Mouse (Mus musculus) lung, postnatal 0 days (tissue): ENCODE measurements at regions not wholly inside any gene's neighbourhood (a gene's known extent, or its start where the extent isn't known, plus 50 kb on each side); places are given as distances from the start of the nearest gene placed in this dataset.

Source experiments
- ATAC-seq: fragments of 200-750 bp; cut with Nextera tagmentation; 2 replicates; pipeline ENCODE4 v1.8.0; 2017; ENCODE audit warnings: moderate library complexity
- DNase-seq: peaks from one replicate; pipeline ENCODE4 v3.0.0-alpha.2; 2016; ENCODE audit warnings: low spot score
- H3K27ac ChIP-seq: fragments of 300-500 bp; sonication (generic); 2 replicates; pipeline ENCODE4 v1.5.1; 2014; ENCODE audit warnings: antibody characterized with exemption, mild to moderate bottlenecking, low read length, mixed read lengths
- H3K27me3 ChIP-seq: fragments of 300-500 bp; sonication (generic); replicated peaks from 2 replicates; pipeline ENCODE4 v1.6.1; 2014; ENCODE audit warnings: low read length, mixed read lengths; ENCODE audit not compliant: insufficient read depth
- H3K36me3 ChIP-seq: fragments of 300-500 bp; sonication (generic); 2 replicates; pipeline ENCODE4 v1.6.1; 2014; ENCODE audit warnings: low read length, mixed read lengths; ENCODE audit not compliant: insufficient read depth
- H3K4me1 ChIP-seq: fragments of 300-500 bp; sonication (generic); 2 replicates; pipeline ENCODE4 v1.6.1; 2014; ENCODE audit warnings: antibody characterized with exemption, low read depth, low read length, mixed read lengths; ENCODE audit not compliant: insufficient read depth
- H3K4me2 ChIP-seq: fragments of 300-500 bp; sonication (generic); replicated peaks from 2 replicates; pipeline ENCODE4 v1.6.1; 2014; ENCODE audit warnings: low read depth, mild to moderate bottlenecking, low read length, moderate library complexity, mixed read lengths
- H3K4me3 ChIP-seq: fragments of 300-500 bp; sonication (generic); 2 replicates; pipeline ENCODE4 v1.5.1; 2014; ENCODE audit warnings: low read depth, low read length
- H3K9ac ChIP-seq: fragments of 300-500 bp; sonication (generic); replicated peaks from 2 replicates; pipeline ENCODE4 v1.6.1; 2014; ENCODE audit warnings: low read depth, mild to moderate bottlenecking
- H3K9me3 ChIP-seq: fragments of 300-500 bp; sonication (generic); 2 replicates; pipeline ENCODE4 v1.6.1; 2016; ENCODE audit warnings: low read length, mixed read lengths
- CTCF ChIP-seq: IDR thresholded peaks from 2 replicates; pipeline ENCODE4 v1.5.1; 2016; ENCODE audit warnings: antibody characterized with exemption, mild to moderate bottlenecking
- EP300 ChIP-seq: IDR thresholded peaks from 2 replicates; pipeline ENCODE4 v1.6.1; 2016; ENCODE audit warnings: antibody characterized with exemption, mild to moderate bottlenecking, control low read depth
- WGBS: fragments of 180-500 bp; shearing (Covaris S2); extraction: QIAGEN DNeasy Blood & Tissue Kit; methylation state at CpG from one replicate; pipeline ENCODE4 v1.1.7; 2014; 5-methylcytosine and 5-hydroxymethylcytosine counted together

GRCm38 (mm10) chr9:71404396-71405135, 81.2 kb downstream of the Polr2m start:
- Histone ChIP-seq H3K9ac (no peak overlapping the region), H3K4me1 (no peaks in the 10 kb centered on the region), H3K27me3 (no peaks in the 10 kb centered on the region), H3K27ac (no peak overlapping the region), H3K4me2 (no peak overlapping the region), H3K9me3 (no peaks in the 10 kb centered on the region), H3K36me3 (no peaks in the 10 kb centered on the region), H3K4me3 (no peak overlapping the region)
- TF ChIP-seq CTCF = no peak
- TF ChIP-seq EP300 = no peak
- 70% methylated on average over 8 of the region's 8 CpGs for WGBS
- no peak for ATAC-seq
- DNase-seq = no peak

GRCm38 (mm10) chr9:71401667-71402066, 84.1 kb downstream of the Polr2m start:
- Histone ChIP-seq H3K4me1 (no peaks in the 10 kb centered on the region), H3K27me3 (no peaks in the 10 kb centered on the region), H3K9ac (no peak overlapping the region), H3K27ac (no peak overlapping the region), H3K4me3 (no peak overlapping the region), H3K36me3 (no peaks in the 10 kb centered on the region), H3K4me2 (no peak overlapping the region), H3K9me3 (no peaks in the 10 kb centered on the region)
- TF ChIP-seq CTCF (no peak), EP300 (no peak)
- ATAC-seq = no peak
- no peak for DNase-seq
- WGBS = 47% methylated on average over 1 of the region's 1 CpGs

DNA sequence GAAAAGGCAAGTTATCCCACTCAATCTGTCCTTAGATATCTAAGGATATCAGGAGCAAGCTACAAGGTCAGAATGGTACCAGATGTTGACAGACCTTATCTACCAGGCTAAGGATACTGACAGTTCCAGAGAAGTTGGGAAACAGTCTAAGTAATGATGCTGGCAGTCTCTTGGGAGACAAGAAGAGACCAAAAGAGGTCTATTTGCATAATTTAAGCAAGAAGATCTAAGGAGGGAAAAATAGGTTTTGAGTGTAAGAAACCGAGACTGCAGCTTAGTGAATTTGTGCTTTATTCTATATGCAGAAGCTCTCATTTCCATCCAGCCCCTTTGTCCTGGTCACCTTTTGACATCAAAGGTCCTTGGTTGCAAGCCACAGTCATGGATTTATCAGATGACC, 86.4 kb downstream of the Polr2m start:
- no peaks in the 10 kb centered on the region for H3K36me3 ChIP-seq
- no peak overlapping the region for H3K9ac ChIP-seq
- 87% methylated on average over 1 of the region's 1 CpGs for WGBS
- H3K27me3 ChIP-seq = no peaks in the 10 kb centered on the region
- no peaks in the 10 kb centered on the region for H3K4me1 ChIP-seq
- no peak overlapping the region for H3K27ac ChIP-seq
- no peak for TF ChIP-seq EP300
- TF ChIP-seq CTCF = no peak
- no peak for DNase-seq
- no peak for ATAC-seq
- no peak overlapping the region for H3K4me2 ChIP-seq
- no peaks in the 10 kb centered on the region for H3K9me3 ChIP-seq
- H3K4me3 ChIP-seq = no peak overlapping the region

DNA sequence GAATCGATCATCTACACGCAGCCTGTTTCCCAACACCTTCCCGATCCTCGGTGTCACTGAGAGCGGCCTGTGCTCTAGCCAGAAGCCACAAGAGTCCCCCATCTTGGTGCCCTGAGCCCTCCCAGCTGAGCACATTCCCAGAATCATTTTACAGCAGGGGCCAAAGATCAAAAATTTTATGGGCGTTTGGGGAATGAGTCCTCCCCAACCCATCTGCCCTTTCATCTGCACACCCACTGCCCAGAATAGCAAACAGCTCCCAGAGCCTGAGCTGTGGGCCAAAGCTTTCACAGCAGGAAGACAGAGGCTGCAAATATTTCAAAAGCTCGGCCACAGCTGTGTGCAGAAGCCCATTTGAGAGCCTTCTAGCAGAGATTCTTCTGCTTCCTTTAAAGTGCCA, 89.0 kb downstream of the Polr2m start:
- Histone ChIP-seq H3K36me3 (no peaks in the 10 kb centered on the region), H3K4me1 (no peaks in the 10 kb centered on the region), H3K9ac (no peak overlapping the region), H3K9me3 (no peaks in the 10 kb centered on the region), H3K4me2 (no peak overlapping the region), H3K4me3 (no peak overlapping the region), H3K27me3 (no peaks in the 10 kb centered on the region), H3K27ac (no peak overlapping the region)
- 50% methylated on average over 7 of the region's 7 CpGs for WGBS
- no peak for ATAC-seq
- TF ChIP-seq EP300 = no peak
- no peak for TF ChIP-seq CTCF
- DNase-seq = no peak

- no peak overlapping the region for H3K4me3 ChIP-seq
- DNase-seq (no peak), ATAC-seq (no peak)
- H3K9ac ChIP-seq = no peak overlapping the region
- no peaks in the 10 kb centered on the region for H3K36me3 ChIP-seq
- no peaks in the 10 kb centered on the region for H3K27me3 ChIP-seq
- TF ChIP-seq EP300 (no peak), CTCF (no peak)
- H3K4me1 ChIP-seq = no peaks in the 10 kb centered on the region
- no peak overlapping the region for H3K4me2 ChIP-seq
- H3K9me3 ChIP-seq = no peaks in the 10 kb centered on the region
- WGBS = 33% methylated on average over 5 of the region's 5 CpGs
- H3K27ac ChIP-seq = no peak overlapping the region
Observed at GRCm38 (mm10) chr9:71390221-71390620, 95.5 kb downstream of the Polr2m start.

DNA sequence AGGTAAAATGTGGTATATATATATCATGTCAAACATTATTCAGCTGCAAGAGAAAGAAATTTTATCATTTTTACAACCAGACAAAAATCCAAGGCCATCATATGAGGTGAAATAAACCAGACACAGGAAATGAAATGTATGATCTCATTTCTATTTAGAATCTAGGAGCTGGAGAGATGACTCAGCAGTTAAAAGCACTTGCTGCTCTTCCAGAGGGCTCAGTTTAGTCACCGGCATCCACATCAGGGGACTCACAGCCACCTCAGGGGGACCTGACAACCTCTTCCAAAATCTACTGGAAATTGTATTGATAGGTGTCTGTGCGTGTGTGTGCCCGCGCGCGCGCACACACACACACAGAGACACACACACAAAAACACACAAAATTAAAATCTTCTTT, 98.3 kb downstream of the Polr2m start:
- Histone ChIP-seq H3K4me3 (no peak overlapping the region), H3K4me1 (no peaks in the 10 kb centered on the region), H3K27me3 (no peaks in the 10 kb centered on the region), H3K4me2 (no peak overlapping the region), H3K9ac (no peak overlapping the region), H3K27ac (no peak overlapping the region), H3K36me3 (no peaks in the 10 kb centered on the region), H3K9me3 (no peaks in the 10 kb centered on the region)
- ATAC-seq (no peak), DNase-seq (no peak)
- WGBS = 89% methylated on average over 7 of the region's 7 CpGs
- no peak for TF ChIP-seq EP300
- no peak for TF ChIP-seq CTCF

- Histone ChIP-seq H3K27me3 (no peaks in the 10 kb centered on the region), H3K4me3 (no peak overlapping the region), H3K9me3 (no peaks in the 10 kb centered on the region), H3K36me3 (no peaks in the 10 kb centered on the region), H3K9ac (no peak overlapping the region), H3K4me1 (no peaks in the 10 kb centered on the region), H3K27ac (no peak overlapping the region), H3K4me2 (no peak overlapping the region)
- ATAC-seq = no peak
- 59% methylated on average over 4 of the region's 4 CpGs for WGBS
- no peak for TF ChIP-seq EP300
- no peak for TF ChIP-seq CTCF
- DNase-seq = no peak
Observed at GRCm38 (mm10) chr9:71383901-71384300, 101.8 kb downstream of the Polr2m start.
